Mouse (Mus musculus) embryo, embryonic 11.5 days (tissue): Measurements from ENCODE around the gene Cpsf6.
"Not testable (repeated sequence)": the region's sequence is repeated elsewhere in the genome, so short reads cannot be mapped to it uniquely, and the experiment has no call there.

Experiments used
- DNase-seq: peaks from one replicate; pipeline ENCODE4 v3.0.0-alpha.2; 2012; ENCODE audit warnings: low read depth, low spot score

Gene Cpsf6

DNA sequence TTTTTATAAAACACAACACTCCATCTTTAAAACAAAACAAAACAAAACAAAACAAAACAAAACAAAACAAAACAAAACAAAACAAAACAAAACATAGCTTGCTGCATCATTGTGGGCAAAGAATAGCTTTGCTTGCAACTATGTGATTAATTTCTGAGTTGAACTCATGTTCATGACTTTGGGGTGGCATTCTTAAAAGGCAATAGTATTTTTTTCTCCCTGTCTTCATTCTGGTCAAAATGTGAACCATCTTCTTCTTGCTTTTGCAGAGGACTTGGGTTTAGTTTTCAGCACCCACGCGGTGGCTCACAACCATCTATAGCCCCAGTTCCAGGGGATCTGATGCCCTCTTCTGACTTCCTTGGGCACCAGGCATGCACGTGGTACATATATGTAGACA, 20.0 kb upstream of the Cpsf6 start:
- no peak for DNase-seq

- DNase-seq = no peak
Observed at GRCm38 (mm10) chr10:117399196-117399595, 19.4 kb upstream of the Cpsf6 start.

DNA sequence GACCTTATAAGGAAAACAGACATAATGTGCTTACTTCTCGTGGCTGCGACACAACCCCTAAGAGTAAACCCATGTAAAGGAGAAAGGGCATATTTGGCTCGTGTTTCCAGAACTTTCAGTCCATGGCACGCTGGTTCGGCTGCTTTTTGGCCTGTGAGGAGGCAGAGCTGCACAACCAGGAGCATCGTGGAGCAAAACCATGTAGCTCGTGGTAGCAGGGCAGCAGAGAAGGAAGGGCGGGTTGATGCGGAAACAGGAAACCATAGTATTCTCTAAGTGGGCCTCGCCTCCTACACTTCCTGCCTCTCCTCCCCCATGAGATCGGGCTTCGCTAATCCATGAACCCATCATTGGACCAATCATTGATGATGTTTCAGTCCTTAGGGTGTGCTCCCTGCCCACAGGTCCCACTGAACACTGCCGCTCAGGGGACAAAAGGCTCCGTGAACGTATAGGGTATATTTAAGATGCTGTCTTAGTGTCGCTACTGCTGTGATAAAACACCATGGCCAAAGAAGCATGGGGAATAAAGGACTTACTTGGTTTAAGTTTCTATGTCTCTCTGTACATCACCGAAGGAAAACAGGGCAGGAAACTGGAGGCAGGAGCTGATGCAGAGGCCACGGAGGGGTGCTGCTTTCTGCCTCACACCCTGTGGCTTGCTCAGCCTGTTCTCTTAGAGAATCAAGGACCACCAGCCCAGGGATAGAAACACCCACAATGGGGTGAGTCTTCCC, 18.4 kb upstream of the Cpsf6 start:
- DNase-seq = no peak

DNA sequence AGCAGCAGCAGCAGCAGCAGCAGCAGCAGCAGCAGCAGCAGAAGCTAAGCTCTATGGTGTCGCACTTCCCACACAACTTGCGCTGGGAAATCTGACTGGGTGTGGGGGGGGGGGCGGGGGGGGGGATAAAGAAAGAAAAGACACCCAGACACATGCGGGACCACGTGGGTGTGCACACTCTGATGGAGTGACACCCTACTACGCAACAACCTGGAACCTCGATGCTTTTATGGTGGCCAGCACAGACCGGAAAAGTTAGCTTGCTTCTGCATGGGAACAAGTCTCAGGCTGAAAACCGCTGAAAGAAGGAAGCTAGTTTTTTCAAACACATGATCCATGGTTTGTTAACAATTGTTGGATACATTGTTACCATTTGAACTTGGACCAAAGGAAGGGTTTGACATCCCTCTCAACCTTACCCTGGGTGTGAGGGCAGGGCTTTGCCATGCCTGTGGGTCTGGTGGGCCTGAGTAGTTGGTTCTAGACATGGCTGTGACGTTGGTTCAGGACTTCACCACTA, 17.4 kb upstream of the Cpsf6 start:
- DNase-seq = no peak

DNA sequence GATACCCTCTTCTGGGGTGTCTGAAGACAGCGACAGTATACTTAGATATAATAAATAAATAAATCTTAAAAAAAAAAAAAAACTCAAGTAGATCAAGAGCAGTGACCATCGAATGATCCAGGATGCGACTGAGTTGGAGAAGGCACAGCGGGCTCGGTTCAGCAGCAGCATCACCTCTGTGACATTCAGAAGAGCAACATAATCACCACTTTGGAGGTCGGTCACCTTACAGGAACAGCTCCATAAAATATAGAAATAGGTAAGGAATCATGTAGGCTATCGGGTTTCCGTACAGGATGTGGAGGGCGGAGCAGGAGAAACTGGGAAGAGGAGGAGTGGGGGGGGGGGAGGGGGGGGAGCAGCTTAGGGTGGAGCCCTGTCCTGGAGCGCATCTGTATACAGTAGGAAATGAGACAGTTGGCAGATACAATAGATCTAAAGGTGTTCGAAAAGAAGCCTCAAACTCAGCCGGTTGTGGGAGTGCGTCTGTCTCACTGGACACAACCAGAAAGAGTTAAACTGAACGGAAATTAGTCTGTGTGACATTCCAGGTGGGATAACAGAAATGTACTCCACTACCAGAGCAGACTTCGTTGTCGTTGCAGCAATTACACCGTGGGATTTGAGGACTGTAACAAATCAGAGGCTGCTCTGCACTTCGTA, 16.7 kb upstream of the Cpsf6 start:
- DNase-seq = no peak

DNA sequence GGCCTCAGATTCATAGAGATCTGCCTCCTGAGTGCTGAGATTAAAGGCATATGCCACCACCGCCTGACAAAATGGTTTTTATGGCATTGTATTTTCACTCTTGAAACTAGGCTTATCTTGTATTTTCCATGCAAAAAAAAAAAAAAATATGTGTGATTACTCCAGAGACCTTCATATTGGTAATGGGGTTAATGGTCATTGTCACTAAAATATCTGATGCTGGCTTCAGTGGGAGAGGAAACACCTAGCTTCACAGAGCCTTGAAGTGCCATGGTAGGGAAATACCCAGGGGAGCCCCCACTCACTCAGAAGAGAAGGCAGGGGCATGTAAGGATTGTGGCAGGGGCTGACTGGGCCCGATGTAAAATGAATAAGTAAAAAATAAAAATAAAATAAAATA, 16.0 kb upstream of the Cpsf6 start:
- no peak for DNase-seq

- no peak for DNase-seq
Observed at GRCm38 (mm10) chr10:117394738-117395550, 15.1 kb upstream of the Cpsf6 start.

- DNase-seq = no peak
Observed at GRCm38 (mm10) chr10:117393891-117394395, 14.1 kb upstream of the Cpsf6 start.

- DNase-seq = no peak
Observed at GRCm38 (mm10) chr10:117393196-117393890, 13.5 kb upstream of the Cpsf6 start.

DNA sequence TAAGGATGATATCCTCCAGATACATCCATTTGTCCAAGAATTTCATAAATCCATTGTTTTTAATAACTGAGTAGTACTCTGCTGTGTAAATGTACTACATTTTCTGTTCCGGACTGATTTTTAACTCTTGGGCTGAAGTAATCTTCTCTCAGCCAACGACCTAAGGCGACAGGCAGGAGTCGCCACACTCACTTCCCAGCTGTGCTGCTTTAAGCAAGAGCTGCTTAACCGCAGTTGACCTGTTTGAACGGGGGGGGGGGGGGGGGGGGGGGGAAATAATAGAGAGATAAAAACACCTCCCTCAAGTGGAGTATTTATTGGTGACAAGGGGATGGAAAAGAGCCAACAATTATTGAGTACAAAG, 13.0 kb upstream of the Cpsf6 start:
- DNase-seq = no peak

- not testable (repeated sequence) for DNase-seq
Observed at GRCm38 (mm10) chr10:117392397-117392796, 12.6 kb upstream of the Cpsf6 start.

- no peak for DNase-seq
Observed at GRCm38 (mm10) chr10:117391801-117392200, 12.0 kb upstream of the Cpsf6 start.

- no peak for DNase-seq
Observed at GRCm38 (mm10) chr10:117391057-117391456, 11.2 kb upstream of the Cpsf6 start.

- no peak for DNase-seq
Observed at GRCm38 (mm10) chr10:117389904-117390875, 10.4 kb upstream of the Cpsf6 start.

DNA sequence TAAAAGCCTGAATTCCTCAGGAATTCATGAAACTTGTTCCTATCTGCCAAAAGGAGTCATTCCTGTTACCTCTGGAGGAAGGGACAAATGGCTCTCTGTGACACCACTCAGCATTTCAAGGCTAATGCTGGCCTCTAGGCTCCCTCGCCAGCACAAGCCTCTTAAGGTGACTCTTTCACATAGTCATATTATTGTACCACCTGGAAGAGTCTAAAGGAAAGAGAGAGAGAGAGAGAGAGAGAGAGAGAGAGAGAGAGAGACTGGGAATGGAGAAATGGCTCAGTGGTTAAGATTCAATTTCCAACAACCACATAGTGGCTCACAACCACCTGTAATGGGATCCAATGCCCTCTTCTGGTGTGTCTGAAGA, 9.5 kb upstream of the Cpsf6 start:
- no peak for DNase-seq

- no peak for DNase-seq
Observed at GRCm38 (mm10) chr10:117388637-117389370, 9.0 kb upstream of the Cpsf6 start.

DNA sequence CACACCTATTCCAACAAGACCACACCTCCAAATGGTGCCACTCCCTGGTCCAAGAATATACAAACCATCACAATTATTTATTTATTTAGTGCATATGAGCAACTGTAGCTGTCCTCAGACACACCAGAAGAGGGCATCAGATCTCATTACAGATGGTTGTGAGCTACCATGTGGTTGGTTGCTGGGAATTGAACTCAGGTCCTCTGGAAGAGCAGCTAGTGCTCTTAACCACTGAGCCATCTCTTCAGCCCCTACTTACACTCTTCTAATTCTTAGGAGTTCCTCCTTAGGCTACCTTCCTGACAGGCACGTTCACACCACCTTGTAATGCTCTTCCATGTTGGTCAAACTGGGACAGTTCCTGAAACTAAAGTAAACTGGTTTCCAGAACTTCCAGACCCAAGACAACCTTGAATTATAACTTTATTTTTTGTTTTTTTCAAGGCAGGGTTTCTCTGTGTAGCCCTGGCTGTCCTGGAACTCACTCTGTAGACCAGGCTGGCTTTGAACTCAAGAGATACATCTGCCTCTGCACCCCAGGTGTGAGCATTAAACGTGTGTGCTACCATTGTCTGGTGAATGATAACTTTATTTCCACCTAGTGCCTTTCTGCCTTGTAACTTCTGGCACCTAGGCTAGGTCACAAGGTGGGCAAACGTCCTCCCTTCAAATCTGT, 8.3 kb upstream of the Cpsf6 start:
- DNase-seq = not testable (repeated sequence)

- no peak for DNase-seq
Observed at GRCm38 (mm10) chr10:117386981-117387380, 7.2 kb upstream of the Cpsf6 start.

- no peak for DNase-seq
Observed at GRCm38 (mm10) chr10:117386261-117386660, 6.4 kb upstream of the Cpsf6 start.
